Mouse (Mus musculus) embryo, embryonic 11.5 days (tissue): ENCODE results near the gene Cd3eap.

Source experiments
- DNase-seq: peaks from one replicate; pipeline ENCODE4 v3.0.0-alpha.2; 2012; ENCODE audit warnings: low read depth, low spot score

Gene Cd3eap

DNA sequence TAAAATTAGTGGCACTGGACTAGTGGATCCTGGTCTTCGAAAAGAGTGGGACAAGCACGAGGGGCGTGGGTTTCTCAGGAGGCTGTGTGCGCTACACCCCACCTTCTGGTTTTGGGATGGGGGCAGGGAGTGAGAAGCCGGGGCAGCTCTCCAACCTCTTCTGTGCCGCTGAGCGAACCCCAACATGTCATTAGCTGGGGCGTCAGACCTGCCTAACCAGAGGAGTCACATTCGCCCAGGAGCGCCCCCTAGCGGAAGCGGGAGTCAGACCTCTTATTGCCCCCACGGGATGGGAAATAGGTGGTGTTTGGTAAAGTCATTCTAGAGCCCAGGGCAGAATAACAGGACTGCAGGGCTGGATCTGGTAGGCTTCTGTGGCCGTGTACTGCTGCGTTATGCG, 2.4 kb upstream of the Cd3eap start:
- DNase-seq, result no peak

DNA sequence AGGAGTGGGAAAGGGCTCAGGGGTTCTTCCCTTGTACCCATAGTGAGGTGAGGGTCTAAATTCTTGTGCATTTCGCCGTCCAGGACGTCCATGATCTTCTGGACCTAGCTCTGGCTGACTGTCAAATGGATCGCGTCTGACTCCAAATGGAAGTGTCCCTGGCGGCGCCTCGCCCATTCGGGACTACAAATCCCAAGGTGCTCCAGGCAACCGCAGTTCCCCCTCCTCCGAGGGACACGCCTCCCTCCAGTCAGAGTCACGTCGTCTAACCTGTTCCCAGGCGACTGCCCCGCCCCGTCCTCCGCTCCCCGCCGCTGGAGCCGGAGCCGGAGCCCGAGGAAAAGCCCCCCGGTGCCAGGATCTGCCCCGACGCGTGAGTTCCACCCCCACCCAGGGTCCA, 1.7 kb upstream of the Cd3eap start:
- DNase-seq, result peak; percentile 74

DNA sequence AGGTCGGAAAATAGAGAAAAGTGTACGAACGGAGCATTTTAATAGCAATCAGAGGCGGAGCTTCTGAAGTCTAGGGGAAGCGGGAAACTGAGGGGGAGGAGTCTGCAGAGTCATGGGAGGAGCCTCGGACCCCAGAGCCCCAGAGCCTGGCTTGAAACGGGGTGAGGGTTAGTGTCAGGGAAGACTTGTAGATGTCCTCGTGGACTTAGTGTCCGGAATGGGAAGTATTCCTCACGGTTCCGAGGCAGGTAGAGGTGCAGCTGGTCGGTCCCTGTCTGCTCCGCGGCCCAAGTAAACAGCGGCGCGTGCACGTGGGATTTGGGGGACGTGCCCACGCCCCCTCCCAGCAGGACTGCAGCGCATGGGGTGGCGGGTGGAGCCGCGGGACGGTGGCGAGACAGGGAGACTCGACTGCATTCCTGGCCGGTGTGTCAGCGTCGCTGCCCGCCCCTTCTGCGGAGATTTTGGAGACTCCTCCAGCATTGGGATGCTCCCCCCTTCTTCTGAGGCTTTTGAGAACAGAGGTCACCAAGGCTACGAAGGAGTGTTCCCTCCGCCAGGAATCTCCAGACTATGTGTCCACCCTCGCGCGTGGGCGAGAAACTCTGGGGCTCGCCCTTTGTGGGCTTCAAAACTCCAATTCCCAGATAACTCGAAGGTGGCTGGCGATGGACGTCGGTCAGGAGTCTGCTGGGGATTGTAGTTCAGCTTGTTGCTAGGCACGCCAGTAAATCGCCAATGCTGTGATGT, 784 bp upstream of the Cd3eap start:
- peak; percentile 76 for DNase-seq

DNA sequence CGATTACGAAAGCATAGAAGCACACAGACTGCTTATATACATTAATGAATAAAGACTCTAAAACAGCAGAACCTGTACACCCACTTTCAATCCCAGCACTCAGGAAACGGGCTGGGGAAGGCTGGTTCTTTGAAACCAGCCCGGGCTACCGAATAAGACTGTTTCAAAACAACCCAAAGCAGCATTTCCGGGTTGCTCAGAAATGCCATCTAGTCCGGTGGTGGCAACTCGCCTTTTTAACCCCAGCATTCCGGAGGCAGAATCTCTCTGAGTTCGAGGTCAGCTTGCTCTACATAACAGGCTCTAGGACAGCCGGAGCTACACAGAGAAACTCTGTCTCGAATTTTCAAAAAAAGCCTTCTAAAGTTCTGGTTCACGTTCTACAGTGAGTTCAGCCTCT, 649 bp downstream of the Cd3eap start:
- no peak for DNase-seq

DNA sequence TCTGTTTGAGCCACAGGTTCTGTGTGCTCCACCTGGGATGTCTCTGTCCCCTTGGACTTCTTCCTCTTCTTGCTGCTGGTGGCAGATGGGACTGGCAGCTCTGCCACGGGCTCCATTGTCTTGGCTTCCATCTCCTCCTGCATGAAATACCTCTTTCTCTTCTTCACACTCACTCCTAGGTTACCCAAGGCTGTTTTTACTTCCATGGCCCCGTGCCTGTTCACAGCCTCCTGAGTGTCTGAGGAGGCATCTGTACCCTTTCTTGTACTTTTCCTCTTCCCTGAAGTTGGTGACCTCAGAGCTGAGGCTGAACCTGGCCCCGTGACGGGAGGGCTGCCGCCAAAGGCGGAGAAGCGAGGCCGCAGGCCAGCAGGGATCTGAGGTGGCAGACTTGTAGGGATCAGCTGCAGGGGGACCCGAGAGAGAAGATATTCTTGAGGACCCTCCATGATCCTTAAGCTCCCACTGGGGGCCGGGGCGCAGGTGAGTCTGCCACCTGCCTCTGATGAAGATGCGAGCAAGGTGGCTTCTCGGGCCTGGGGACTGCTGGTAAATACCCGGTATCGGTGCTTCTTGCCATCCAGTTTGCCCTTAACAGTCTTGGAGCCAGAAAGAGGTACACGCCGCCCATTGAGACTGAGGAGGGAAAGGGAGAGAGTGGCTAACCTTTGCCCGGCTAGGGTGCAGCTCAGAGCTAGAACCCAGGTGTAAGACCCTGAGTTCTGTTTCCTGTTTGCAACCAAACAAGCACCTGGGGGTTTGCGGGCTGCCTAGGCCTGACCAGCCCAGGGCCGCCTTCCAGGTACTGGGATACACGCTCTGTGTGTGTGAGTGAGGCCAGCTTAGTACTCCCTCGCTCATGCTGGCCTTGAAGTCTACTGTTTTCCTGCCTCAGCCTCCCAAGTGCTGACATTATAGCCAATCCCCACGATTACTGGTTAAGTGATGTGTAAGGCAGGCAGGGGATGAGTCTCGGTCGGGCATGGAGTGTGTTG, 1.6 kb downstream of the Cd3eap start:
- DNase-seq, result no peak

DNA sequence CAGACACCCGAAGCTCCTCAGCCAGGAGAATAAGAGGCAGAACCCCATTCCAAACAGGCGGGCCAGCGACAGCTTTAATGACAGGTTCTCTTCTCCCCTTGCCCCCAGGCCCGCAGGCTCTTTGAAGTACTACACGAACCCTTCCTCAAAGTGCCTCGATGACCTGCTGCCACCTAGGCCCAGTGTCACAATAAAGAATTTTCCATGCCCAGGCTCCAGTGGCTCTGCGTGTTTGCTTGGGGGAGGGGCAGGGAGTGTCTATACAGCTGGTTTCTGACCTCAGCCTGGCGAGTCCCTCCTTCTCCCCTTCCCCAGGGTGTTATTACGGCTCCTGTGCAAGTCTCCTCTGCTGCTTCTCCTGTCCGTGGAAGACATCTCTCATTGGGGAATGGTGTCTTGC, 3.0 kb downstream of the Cd3eap start:
- no peak for DNase-seq

DNA sequence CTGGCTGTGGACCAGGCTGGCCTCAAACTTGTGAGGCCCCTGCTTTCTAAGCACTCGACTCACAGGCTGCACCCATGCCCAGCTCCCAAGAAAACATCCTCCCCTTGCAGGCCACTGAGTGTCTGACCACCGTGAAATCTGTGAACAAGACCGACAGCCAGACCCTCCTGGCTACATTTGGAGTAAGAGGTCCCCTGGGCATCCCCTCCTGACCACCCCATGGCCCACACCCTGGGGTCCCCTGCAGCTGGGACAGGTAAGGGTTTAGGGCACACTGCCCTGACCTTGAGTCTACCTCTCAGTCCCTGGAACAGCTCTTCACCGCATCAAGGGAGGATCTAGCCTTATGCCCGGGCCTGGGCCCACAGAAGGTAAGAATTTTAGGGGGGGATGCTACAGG, 4.3 kb downstream of the Cd3eap start:
- DNase-seq, result no peak

DNA sequence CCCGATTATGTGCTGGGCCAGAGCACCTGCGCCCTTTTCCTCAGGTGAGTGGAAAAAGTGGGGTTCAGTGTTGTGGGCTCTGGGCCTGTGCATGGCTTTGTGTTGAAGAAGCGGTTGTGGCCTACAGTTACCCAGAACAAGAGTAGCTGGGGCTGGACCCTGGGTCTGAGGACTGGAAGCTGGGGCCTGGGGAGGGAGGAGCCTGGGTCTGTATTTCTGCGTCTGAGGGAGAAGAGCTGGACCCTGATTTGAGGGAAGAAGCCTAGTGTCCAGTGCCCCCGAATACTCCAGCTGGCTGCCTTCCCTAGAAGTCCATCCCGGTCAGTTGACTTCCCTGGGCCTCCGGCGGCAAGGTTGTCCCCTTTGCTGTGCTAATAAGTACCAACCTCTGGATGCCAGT, 9.1 kb downstream of the Cd3eap start:
- DNase-seq, result no peak

DNA sequence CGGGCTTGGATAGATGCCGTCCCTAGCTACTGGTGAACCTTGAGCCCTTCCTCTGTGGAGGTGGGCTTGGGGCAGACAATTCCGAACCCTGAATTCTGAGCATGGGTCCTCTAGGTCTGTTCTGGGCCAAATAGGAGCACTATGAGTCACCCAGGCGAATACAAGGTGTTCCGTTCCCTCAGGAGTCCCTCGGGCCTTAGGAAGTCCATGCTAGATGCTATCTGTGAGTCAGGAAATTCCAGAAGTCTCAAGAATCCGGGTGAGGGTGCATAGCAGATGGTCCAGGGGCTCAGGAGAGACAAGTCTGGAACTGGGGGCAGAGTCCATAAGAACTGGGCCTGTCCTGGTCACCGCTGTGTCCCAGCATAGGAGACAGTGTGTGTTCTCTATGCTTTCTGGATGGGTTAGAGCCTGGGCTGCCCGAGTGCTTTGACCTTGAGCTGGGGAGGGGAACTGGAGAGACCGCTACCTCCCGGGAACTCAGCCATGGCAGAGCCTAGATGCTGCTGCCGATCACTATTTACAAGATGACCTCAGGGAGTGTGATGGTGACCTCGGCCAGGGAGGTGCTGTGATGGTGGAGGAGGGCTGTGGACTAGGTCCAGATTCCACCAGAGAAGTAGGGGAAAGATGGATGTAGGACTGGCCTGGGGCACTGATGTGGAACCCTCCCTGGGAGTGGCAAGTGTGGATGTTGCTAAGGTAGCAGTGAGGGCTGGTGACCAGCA, 9.9 kb downstream of the Cd3eap start:
- DNase-seq, result no peak

DNA sequence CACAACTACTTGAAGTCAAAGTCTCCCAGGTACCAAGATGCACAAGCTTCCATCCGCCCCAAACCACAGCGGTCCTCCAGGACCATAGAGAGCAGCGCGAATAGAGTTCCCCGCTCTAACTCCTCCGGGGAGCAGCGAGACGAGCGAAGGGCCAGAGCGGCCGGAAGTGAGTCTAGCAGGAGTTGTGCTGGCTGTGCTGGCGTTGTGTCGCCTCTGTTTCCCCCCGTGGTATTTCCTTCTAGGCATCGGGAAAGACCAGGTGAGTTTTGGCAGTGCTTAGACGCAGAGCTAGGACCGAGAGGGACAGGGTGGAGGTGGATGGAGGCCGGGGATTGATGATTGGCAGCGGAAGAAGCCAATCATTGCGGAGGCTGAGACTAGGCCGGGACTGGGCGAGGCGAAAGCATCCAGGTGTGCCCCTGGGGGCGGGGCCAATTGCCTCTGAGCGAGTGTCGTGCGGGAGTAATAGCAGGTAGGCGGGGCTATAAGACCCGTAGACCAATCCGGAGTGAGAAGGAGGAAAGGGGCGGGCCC, 14.3 kb downstream of the Cd3eap start:
- DNase-seq, result peak; percentile 97

DNA sequence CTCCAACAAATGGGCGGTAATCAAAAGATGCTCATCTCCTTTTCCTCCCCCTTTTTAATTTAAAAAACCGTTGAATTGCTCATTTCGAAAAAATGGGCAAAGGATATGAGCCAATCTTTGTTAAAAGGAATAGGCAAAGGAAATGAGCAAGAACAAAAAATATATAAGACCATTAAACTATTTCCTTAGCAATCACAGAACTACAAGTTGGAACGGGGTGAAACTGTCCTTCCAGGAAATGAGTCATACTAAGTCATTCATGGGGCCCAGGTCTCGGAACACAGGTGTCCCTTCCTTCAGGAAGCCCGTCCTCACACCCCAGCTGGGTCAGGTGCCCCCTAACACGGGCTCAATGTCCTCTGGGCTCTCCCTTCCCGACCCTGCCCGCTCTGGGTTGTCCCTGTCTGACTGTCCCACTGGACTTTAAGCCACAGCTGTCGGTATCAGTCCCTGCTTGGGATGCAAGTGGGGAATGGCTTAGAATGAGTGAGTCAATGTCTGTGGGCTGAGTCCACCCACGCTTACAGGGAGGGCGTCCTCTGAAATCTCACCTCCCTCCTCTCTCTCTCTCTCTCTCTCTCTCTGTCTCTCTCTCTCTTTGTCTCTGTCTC, 14.9 kb downstream of the Cd3eap start, which contains the start of gene Ercc1:
Gene Ercc1, plus strand, starts transcription at position 542 of the 611 bp plus-strand sequence.
- DNase-seq, result no peak

DNA sequence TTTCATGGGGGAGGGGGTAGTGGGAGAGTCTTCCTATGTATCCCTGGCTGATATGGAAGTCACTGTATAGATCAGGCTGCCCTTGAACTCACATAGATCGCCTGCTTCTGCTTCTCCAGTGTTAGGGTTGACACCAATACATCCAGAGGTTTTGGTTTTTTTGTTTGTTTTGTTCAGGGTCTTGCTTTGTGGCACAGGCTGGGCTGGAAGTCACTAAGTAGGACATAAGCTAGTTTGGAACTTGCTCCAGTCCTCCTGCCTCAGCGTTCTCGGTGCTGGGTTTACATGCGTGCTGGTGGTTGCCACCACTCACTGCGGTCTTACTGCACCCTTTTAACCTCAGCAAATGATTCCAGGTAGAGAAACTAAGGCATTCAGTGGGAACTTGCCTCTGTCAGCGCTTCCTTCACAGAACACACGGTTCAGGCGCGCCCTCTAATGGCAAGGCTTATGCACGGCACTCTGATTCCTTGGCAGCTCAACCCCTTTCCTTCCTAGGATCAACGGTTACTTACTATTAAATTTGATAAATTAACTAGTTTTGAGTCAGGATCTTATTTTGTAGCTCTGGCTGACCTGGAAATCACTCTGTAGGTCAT, 16.0 kb downstream of the Cd3eap start:
- DNase-seq, result no peak

DNA sequence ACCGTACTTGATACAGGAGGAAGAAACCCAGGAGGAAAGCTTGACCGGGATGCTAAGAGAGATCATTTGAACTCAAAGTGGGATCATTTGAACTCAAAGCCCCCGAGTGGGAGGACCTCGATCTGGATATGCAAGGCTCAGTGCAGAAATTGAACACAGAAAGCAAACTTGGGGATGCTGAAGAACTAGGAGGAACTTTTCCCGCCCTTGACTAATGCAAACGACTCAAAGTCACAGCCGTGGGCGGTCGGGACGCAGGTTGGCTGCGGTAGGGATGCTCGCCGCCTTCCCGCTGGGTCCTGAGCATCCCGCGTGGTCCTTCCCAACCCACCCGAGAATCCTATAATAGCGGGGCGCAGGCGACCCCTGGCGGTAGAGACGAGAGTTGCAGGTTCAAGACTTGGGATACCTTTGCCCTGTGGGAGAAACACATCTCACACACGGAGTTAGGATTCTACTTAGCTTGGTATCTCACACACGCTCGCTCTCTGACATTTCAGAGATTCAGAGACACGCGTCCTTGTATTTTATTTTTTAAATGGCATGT, 16.7 kb downstream of the Cd3eap start:
- DNase-seq, result no peak

DNA sequence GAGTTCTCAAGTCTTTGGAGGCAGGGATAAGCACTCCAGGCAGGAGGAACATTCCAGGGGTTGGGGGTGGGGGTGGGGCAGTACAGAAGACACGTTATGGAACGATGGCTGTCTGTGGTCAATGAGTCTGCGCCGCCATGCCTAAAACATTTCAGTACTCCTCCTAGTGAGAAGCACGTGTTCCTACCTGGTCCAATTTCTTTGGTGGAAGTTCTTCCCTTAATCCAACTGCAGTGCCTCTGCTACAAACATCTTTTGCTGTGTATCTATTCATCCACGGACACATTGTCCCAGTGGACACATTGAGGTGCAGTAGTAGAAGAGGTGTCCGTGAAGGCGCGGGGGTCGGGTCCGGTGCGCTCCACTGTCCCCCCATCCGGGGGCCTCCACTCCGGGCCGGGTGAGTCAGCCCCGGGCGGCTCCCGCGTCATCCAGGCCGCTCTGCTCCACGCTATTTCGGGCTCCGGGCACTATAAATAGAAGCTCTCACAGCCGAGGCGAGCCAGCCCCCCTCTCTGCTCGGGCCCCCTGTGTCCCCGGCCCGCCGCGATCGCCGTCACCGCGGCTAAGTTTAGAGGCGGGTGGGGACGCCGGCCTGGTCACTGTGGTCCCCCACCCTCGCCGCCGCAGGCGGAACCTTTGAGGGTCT, 17.4 kb downstream of the Cd3eap start:
- no peak for DNase-seq

DNA sequence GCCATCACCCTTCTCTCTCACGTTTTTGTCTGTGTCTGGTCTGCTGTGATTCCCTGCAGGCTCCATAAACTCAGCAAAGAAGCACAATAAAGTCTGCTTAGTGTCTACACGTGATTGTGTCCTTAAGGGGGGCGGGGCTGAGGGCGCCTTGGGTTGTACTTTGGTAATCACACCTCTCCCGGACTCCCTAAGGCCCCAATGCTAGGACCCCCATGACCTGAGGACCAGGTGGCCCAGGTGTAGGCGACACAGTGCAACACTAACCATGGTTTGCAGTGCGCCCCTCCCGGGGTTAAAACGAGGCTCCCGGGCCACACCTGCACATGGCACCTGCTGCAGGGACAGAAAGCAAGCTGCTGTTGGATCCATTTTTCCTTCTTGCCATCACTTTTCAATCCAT, 18.0 kb downstream of the Cd3eap start:
- DNase-seq, result no peak

DNA sequence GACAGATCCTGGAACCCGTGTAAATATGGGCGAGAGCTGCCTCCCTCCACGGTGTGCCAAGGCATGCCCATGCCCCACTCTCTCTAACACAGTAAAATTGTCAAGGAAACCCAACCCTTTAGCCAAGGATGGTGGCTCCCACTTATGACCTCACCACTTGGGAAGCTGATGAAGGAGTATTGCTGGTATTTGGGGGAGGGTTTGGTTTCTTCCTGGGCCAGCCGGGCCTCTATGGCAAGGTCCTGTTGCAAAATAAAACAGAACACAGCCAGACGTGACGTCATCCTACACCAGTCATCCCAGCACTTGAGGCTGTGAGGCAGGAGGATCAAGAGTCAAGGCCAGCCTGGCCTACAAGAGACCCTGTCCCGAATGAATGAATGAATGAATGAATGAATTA, 20.7 kb downstream of the Cd3eap start:
- DNase-seq, result no peak

DNA sequence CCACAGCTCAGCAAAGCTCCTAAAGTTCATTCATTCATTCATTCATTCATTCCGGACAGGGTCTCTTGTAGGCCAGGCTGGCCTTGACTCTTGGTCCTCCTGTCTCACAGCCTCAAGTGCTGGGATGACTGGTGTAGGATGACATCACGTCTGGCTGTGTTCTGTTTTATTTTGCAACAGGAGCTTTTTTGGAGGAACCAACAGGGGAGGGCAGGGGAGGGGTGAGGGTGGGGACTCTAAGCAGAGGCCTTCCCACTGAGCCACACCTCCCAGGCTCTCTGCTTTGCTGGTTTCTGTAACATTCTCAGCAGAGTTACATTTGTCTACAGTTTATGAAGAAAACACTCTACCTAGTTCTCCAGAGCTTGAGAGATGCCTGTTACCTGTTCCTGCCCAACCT, 21.2 kb downstream of the Cd3eap start:
- no peak for DNase-seq

DNA sequence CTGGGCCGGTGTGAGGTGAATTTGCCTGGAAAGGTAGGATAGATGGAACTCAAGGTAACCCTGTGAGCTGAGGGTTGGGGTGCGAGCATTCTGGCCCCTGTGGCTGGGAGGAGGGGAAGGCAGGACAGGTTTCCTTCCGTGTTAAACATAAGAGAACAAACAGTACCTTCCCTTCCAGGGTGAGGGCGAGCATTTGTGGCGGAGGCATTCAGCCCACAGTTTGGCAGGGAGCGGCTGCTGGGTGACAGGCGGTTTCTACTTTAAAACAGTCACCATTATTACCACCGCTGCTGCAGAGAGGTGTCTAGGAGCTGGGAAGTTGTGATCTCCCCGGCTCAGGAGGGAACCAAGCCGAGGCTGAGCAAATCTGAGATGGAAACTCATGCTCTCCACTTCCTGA, 22.2 kb downstream of the Cd3eap start:
- no peak for DNase-seq

DNA sequence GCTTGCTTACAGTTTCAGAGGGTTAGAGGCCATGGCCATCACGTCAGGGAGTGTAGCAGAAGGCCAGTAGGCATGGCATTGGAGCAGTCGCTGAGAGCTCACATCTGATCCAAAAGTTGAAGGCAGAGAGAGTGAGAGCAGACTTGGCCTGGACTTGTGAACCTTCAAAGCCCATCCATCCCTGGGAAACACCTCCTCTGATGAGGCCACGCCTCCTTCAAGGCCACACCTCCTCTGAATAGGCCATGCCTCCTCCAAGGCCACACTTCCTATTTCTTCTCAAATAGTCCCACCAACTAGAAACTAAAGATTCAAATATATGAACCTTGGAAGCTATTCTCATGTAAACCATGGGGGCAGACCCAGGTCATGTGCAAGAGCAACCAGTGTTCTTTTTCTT, 23.7 kb downstream of the Cd3eap start:
- no peak for DNase-seq

DNA sequence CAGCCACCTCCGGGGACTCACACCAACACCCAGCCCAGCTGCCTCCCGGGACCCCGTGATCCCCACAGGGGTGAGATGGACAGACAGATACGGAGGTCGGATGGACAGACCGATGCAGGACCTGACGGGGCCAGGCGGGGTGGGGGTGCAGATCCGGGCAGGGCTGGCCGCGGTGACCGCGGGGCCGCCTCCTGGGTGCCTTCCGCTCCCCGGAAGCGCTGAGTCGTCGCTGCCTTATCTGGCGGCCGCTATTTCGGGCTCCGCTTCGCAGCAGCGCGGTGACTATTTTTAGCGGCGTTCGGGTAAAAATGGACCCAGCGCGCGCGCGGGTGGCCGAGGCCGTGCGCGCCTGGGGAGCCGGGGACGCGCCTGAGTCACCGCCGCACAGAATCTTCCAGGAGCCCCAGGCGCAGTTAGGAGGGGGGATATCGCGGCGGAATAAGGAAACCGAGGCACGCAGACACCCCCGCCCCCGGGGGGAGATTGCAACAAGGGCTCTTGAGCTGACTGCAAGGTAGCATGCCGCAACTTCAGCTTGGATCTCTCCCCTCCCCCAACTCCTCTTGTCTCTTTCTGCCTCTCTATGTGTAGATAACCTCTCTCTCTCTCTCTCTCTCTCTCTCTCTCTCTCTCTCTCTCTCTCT, 26.5 kb downstream of the Cd3eap start:
- DNase-seq, result no peak
